Mouse (Mus musculus): ENCODE data around the gene Popdc3. TPM values are rescaled to one million over a fixed set of nuclear protein-coding genes. Genes with fewer than 3 reads are reported as not detected.

Gene Popdc3
- polyA plus RNA-seq, 1 experiment from 2014 or later, result 46.9 TPM

DNA sequence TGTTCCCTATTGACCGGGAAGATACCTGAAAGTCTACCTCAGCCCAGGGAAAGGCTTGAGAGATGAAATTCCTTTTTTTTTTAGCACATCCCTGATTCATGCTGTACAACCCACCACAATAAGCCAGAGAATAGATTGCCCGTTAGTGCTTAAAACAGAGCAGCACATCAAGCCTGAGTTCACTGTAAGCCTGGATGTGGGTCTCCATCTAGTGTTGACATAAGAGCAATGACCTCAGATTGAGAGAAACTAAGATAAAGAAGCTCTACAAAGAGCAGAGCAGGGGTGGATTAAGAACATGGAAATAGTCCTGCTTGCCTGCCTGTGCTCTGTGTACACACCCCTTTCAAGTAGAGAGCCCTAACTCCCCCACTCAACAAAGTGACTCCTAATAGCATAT is 7.6 kb downstream of the Popdc3 start:
- no peak overlapping the region for H3K9ac ChIP-seq (ENCODE audit: low read length)
- H3K27me3 ChIP-seq (ENCODE audit: control insufficient read depth, insufficient read depth, low read length), result no peaks in the 10 kb centered on the region
- no peak overlapping the region for H3K4me3 ChIP-seq (ENCODE audit: low read length)
- no peaks in the 10 kb centered on the region for H3K9me3 ChIP-seq (replicated peaks; ENCODE audit: control insufficient read depth, low read length)
- H3K4me1 ChIP-seq (ENCODE audit: control insufficient read depth, insufficient read depth, low read length), result peaks cover 20% of the 10 kb centered on the region
- ATAC-seq (replicated peaks; ENCODE audit: extremely low read depth, insufficient read depth, low FRiP score), result no peak
- WGBS, result 62% methylated on average over 2 of the region's 2 CpGs
- H3K27ac ChIP-seq (ENCODE audit: low read length), result no peak overlapping the region
- no peak overlapping the region for H3K4me2 ChIP-seq (ENCODE audit: low read depth, low read length)
- no peaks in the 10 kb centered on the region for H3K36me3 ChIP-seq (ENCODE audit: control insufficient read depth, insufficient read depth)

GRCm38 (mm10) chr10:45193330-45194310 is 15.7 kb downstream of the Popdc3 start:
- Histone ChIP-seq H3K4me2 (ENCODE audit: low read depth, low read length) (no peak overlapping the region), H3K36me3 (ENCODE audit: control insufficient read depth, insufficient read depth) (no peaks in the 10 kb centered on the region), H3K4me1 (ENCODE audit: control insufficient read depth, insufficient read depth, low read length) (peaks cover 8% of the 10 kb centered on the region), H3K9me3 (replicated peaks; ENCODE audit: control insufficient read depth, low read length) (0 out of 2 replicates have a peak, but pooled peaks cover 2% of the 10 kb centered on the region), H3K27ac (ENCODE audit: low read length) (peak overlapping the region; percentile 26), H3K27me3 (ENCODE audit: control insufficient read depth, insufficient read depth, low read length) (no peaks in the 10 kb centered on the region), H3K9ac (ENCODE audit: low read length) (no peak overlapping the region), H3K4me3 (ENCODE audit: low read length) (no peak overlapping the region)
- no peak for ATAC-seq (replicated peaks; ENCODE audit: extremely low read depth, insufficient read depth, low FRiP score)
- WGBS, result 66% methylated on average over 14 of the region's 14 CpGs

GRCm38 (mm10) chr10:45194531-45194930 is 16.6 kb downstream of the Popdc3 start:
- Histone ChIP-seq H3K27ac (ENCODE audit: low read length) (no peak overlapping the region), H3K9ac (ENCODE audit: low read length) (no peak overlapping the region), H3K9me3 (replicated peaks; ENCODE audit: control insufficient read depth, low read length) (0 out of 2 replicates have a peak, but pooled peaks cover 2% of the 10 kb centered on the region), H3K4me3 (ENCODE audit: low read length) (no peak overlapping the region), H3K4me1 (ENCODE audit: control insufficient read depth, insufficient read depth, low read length) (peaks cover 6% of the 10 kb centered on the region), H3K27me3 (ENCODE audit: control insufficient read depth, insufficient read depth, low read length) (no peaks in the 10 kb centered on the region), H3K36me3 (ENCODE audit: control insufficient read depth, insufficient read depth) (no peaks in the 10 kb centered on the region), H3K4me2 (ENCODE audit: low read depth, low read length) (no peak overlapping the region)
- WGBS, result 79% methylated on average over 5 of the region's 5 CpGs
- no peak for ATAC-seq (replicated peaks; ENCODE audit: extremely low read depth, insufficient read depth, low FRiP score)

GRCm38 (mm10) chr10:45204582-45204981 is 26.7 kb downstream of the Popdc3 start:
- WGBS, result 52% methylated on average over 1 of the region's 1 CpGs
- Histone ChIP-seq H3K9me3 (replicated peaks; ENCODE audit: control insufficient read depth, low read length) (no peaks in the 10 kb centered on the region), H3K36me3 (ENCODE audit: control insufficient read depth, insufficient read depth) (no peaks in the 10 kb centered on the region), H3K4me3 (ENCODE audit: low read length) (no peak overlapping the region), H3K27me3 (ENCODE audit: control insufficient read depth, insufficient read depth, low read length) (no peaks in the 10 kb centered on the region), H3K9ac (ENCODE audit: low read length) (no peak overlapping the region), H3K27ac (ENCODE audit: low read length) (no peak overlapping the region), H3K4me2 (ENCODE audit: low read depth, low read length) (no peak overlapping the region), H3K4me1 (ENCODE audit: control insufficient read depth, insufficient read depth, low read length) (no peaks in the 10 kb centered on the region)
- ATAC-seq (replicated peaks; ENCODE audit: extremely low read depth, insufficient read depth, low FRiP score), result no peak

GRCm38 (mm10) chr10:45210201-45210600 is 32.3 kb downstream of the Popdc3 start:
- Histone ChIP-seq H3K9me3 (replicated peaks; ENCODE audit: control insufficient read depth, low read length) (no peaks in the 10 kb centered on the region), H3K4me2 (ENCODE audit: low read depth, low read length) (no peak overlapping the region), H3K4me3 (ENCODE audit: low read length) (no peak overlapping the region), H3K9ac (ENCODE audit: low read length) (no peak overlapping the region), H3K27ac (ENCODE audit: low read length) (no peak overlapping the region), H3K27me3 (ENCODE audit: control insufficient read depth, insufficient read depth, low read length) (no peaks in the 10 kb centered on the region), H3K36me3 (ENCODE audit: control insufficient read depth, insufficient read depth) (no peaks in the 10 kb centered on the region), H3K4me1 (ENCODE audit: control insufficient read depth, insufficient read depth, low read length) (no peaks in the 10 kb centered on the region)
- no peak for ATAC-seq (replicated peaks; ENCODE audit: extremely low read depth, insufficient read depth, low FRiP score)

DNA sequence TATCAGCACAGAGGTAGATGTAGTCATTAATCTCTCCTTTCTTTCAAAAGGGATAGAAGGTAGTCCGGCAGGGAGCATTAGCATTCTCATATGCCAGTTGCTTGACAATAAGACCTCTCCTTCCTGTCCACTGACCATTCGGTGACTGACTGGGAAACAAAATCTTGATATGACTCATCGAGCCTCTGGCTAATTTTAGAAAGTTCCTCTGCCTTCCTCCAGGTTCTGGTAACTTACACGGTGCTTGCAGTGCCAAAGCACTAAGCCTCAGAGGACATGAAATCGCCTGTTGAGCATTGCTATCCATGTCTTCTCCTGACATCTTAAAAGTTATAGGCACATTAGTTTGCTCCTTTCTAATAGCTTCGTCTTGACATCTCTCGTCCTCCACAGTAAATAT is 38.8 kb downstream of the Popdc3 start:
- WGBS, result 38% methylated on average over 7 of the region's 7 CpGs
- ATAC-seq (replicated peaks; ENCODE audit: extremely low read depth, insufficient read depth, low FRiP score), result no peak
- H3K4me2 ChIP-seq (ENCODE audit: low read depth, low read length), result no peak overlapping the region
- no peak overlapping the region for H3K9ac ChIP-seq (ENCODE audit: low read length)
- H3K27me3 ChIP-seq (ENCODE audit: control insufficient read depth, insufficient read depth, low read length), result no peaks in the 10 kb centered on the region
- H3K27ac ChIP-seq (ENCODE audit: low read length), result peak overlapping the region; percentile 70
- no peak overlapping the region for H3K4me3 ChIP-seq (ENCODE audit: low read length)
- no peaks in the 10 kb centered on the region for H3K9me3 ChIP-seq (replicated peaks; ENCODE audit: control insufficient read depth, low read length)
- H3K36me3 ChIP-seq (ENCODE audit: control insufficient read depth, insufficient read depth), result no peaks in the 10 kb centered on the region
- peaks cover 12% of the 10 kb centered on the region for H3K4me1 ChIP-seq (ENCODE audit: control insufficient read depth, insufficient read depth, low read length)

- no peaks in the 10 kb centered on the region for H3K9me3 ChIP-seq (replicated peaks; ENCODE audit: control insufficient read depth, low read length)
- peak overlapping the region; percentile 91 for H3K27ac ChIP-seq (ENCODE audit: low read length)
- H3K4me3 ChIP-seq (ENCODE audit: low read length), result peak overlapping the region; percentile 16; the same call in 1 of the 2 replicates
- H3K27me3 ChIP-seq (ENCODE audit: control insufficient read depth, insufficient read depth, low read length), result no peaks in the 10 kb centered on the region
- H3K4me2 ChIP-seq (ENCODE audit: low read depth, low read length), result peak overlapping the region; percentile 48
- 7% methylated on average over 4 of the region's 4 CpGs for WGBS
- no peaks in the 10 kb centered on the region for H3K36me3 ChIP-seq (ENCODE audit: control insufficient read depth, insufficient read depth)
- no peak overlapping the region; the same call in 1 of the 2 replicates for H3K9ac ChIP-seq (ENCODE audit: low read length)
- peaks cover 18% of the 10 kb centered on the region for H3K4me1 ChIP-seq (ENCODE audit: control insufficient read depth, insufficient read depth, low read length)
- peak; percentile 96 for ATAC-seq (replicated peaks; ENCODE audit: extremely low read depth, insufficient read depth, low FRiP score)
Observed at GRCm38 (mm10) chr10:45229954-45230353, 52.1 kb downstream of the Popdc3 start.

DNA sequence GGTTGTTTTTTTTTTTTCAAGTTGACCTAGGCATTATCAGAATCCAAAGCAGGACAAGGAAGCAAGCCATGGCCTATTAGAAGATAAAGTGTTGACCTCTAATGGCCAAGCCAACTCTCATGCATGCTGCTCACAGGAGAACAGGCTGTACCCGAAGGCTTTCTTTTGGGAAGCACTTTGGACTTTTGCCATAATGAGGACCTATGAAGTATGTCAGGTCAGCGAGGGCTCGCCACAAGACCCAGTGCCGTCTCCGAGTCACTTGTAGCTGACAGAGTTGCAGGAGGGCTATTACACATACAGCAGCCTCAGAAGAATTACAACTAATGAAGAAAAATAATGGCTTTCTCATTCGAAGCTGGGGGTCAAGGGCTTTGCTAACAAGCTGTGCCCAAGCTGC is 55.5 kb downstream of the Popdc3 start:
- no peaks in the 10 kb centered on the region for H3K9me3 ChIP-seq (replicated peaks; ENCODE audit: control insufficient read depth, low read length)
- no peak overlapping the region for H3K4me2 ChIP-seq (ENCODE audit: low read depth, low read length)
- no peak for ATAC-seq (replicated peaks; ENCODE audit: extremely low read depth, insufficient read depth, low FRiP score)
- no peak overlapping the region for H3K4me3 ChIP-seq (ENCODE audit: low read length)
- H3K27me3 ChIP-seq (ENCODE audit: control insufficient read depth, insufficient read depth, low read length), result no peaks in the 10 kb centered on the region
- no peak overlapping the region for H3K9ac ChIP-seq (ENCODE audit: low read length)
- 74% methylated on average over 6 of the region's 6 CpGs for WGBS
- no peak overlapping the region for H3K27ac ChIP-seq (ENCODE audit: low read length)
- peaks cover 18% of the 10 kb centered on the region for H3K4me1 ChIP-seq (ENCODE audit: control insufficient read depth, insufficient read depth, low read length)
- no peaks in the 10 kb centered on the region for H3K36me3 ChIP-seq (ENCODE audit: control insufficient read depth, insufficient read depth)

GRCm38 (mm10) chr10:45236304-45236703 is 58.4 kb downstream of the Popdc3 start:
- 47% methylated on average over 3 of the region's 3 CpGs for WGBS
- no peak overlapping the region for H3K27ac ChIP-seq (ENCODE audit: low read length)

More at GRCm38 (mm10) chr10:45236304-45236703, 58.4 kb downstream of the Popdc3 start:
- no peak for ATAC-seq (replicated peaks; ENCODE audit: extremely low read depth, insufficient read depth, low FRiP score)
- Histone ChIP-seq H3K4me2 (ENCODE audit: low read depth, low read length) (no peak overlapping the region), H3K4me3 (ENCODE audit: low read length) (no peak overlapping the region), H3K27me3 (ENCODE audit: control insufficient read depth, insufficient read depth, low read length) (no peaks in the 10 kb centered on the region), H3K9ac (ENCODE audit: low read length) (no peak overlapping the region), H3K36me3 (ENCODE audit: control insufficient read depth, insufficient read depth) (no peaks in the 10 kb centered on the region), H3K9me3 (replicated peaks; ENCODE audit: control insufficient read depth, low read length) (no peaks in the 10 kb centered on the region), H3K4me1 (ENCODE audit: control insufficient read depth, insufficient read depth, low read length) (peaks cover 3% of the 10 kb centered on the region; the same call in 1 of the 2 replicates)
